In the genomic region with DNA sequence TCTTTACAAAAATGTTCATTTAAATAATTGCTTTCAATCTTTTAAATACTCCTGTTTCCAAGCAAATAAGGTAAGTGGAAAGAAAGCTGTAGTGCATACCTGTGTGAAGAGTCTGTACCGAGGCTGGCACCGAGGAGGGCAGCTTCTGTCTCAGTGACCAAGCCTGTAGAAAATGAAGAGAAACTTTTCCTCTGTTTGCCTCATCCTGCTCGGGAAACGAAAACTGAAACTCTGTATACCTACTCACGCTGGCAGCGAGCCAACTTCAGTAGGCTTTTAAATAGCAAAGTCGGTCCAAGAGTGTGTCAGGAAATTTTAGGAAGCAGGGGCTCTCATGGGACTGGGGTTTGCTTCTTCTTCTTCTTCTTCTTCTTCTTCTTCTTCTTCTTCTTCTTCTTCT, we compare ENCODE assay signal across 1 mouse cellular context.
TF ChIP-seq lines count a peak whose summit lies in the region.

A gene (minus strand): TSS at position 224 of the 400 bp plus-strand sequence.

TF ChIP-seq in MEL, 35 proteins besides CTCF, POLR2A, EP300 and RAD21:
- TF ChIP-seq TCF12 (IDR thresholded peaks at IDR 0.05; ENCODE audit: low read depth, low read length): no peak
- no peak for TF ChIP-seq MYB (IDR thresholded peaks at IDR 0.05; ENCODE audit: low read depth, low read length)
- TF ChIP-seq UBTF (IDR thresholded peaks at IDR 0.05; ENCODE audit: borderline replicate concordance, insufficient read depth, low read depth, low read length): no peak
- no peak for TF ChIP-seq USF2 (IDR thresholded peaks at IDR 0.05; ENCODE audit: borderline replicate concordance in 1 of 2, insufficient read depth in 1 of 2, low read depth in 1 of 2, low read length in 2 of 2)
- TF ChIP-seq MXI1 (IDR thresholded peaks at IDR 0.05; ENCODE audit: low read depth, low read length): no peak
- TF ChIP-seq CHD1 (IDR thresholded peaks at IDR 0.05; ENCODE audit: low read depth, low read length): no peak
- no peak for TF ChIP-seq POLR2AphosphoS2 (IDR thresholded peaks at IDR 0.05; ENCODE audit: low read length)
- no peak for TF ChIP-seq SIN3A (IDR thresholded peaks at IDR 0.05; ENCODE audit: low read length)
- no peak for TF ChIP-seq ZC3H11A (IDR thresholded peaks at IDR 0.05; ENCODE audit: low read depth, low read length)
- TF ChIP-seq ZKSCAN1 (IDR thresholded peaks at IDR 0.05; ENCODE audit: low read depth, low read length): no peak
- no peak for TF ChIP-seq TBP (IDR thresholded peaks at IDR 0.05; ENCODE audit: low read depth, low read length)
- TF ChIP-seq TAL1 (IDR thresholded peaks at IDR 0.05; ENCODE audit: low read length): no peak
- no peak for TF ChIP-seq SMC3 (IDR thresholded peaks at IDR 0.05; ENCODE audit: low read depth, low read length)
- TF ChIP-seq JUND (IDR thresholded peaks at IDR 0.05; ENCODE audit: low read depth, low read length): no peak
- no peak for TF ChIP-seq GABPA (IDR thresholded peaks at IDR 0.05; ENCODE audit: low read depth, low read length)
- TF ChIP-seq CHD2 (IDR thresholded peaks at IDR 0.05; ENCODE audit: low read length): no peak
- TF ChIP-seq NRF1 (IDR thresholded peaks at IDR 0.05; ENCODE audit: insufficient read depth, low read depth, low read length, poor library complexity, severe bottlenecking): no peak
- no peak for TF ChIP-seq MYC (IDR thresholded peaks at IDR 0.05; ENCODE audit: low read depth, low read length)
